Mouse (Mus musculus): ENCODE measurements around the gene Lamb3.

The Lamb3 gene

GRCm38 (mm10) chr1:193320398-193320797 lies 112.9 kb downstream of the Lamb3 start:
- no peak for DNase-seq

- no peak for DNase-seq
These were observed 116.2 kb downstream of the Lamb3 start for GRCm38 (mm10) chr1:193323686-193324085.

- peak; percentile 80 to 88 for DNase-seq
These were observed 116.7 kb downstream of the Lamb3 start for GRCm38 (mm10) chr1:193324224-193324623.

GRCm38 (mm10) chr1:193325891-193326290 lies 118.4 kb downstream of the Lamb3 start:
- DNase-seq = no peak

- no peak for DNase-seq
These were observed 119.1 kb downstream of the Lamb3 start for GRCm38 (mm10) chr1:193326456-193327145.

GRCm38 (mm10) chr1:193327216-193327615 lies 119.7 kb downstream of the Lamb3 start:
- DNase-seq = no peak

GRCm38 (mm10) chr1:193327686-193328085 lies 120.2 kb downstream of the Lamb3 start:
- DNase-seq = no peak

GRCm38 (mm10) chr1:193329557-193329956 lies 122.1 kb downstream of the Lamb3 start:
- no peak for DNase-seq

GRCm38 (mm10) chr1:193330172-193330571 lies 122.7 kb downstream of the Lamb3 start:
- peak; percentile 100 for DNase-seq

- peak; percentile 58 to 60 for DNase-seq
These were observed 123.1 kb downstream of the Lamb3 start for GRCm38 (mm10) chr1:193330626-193331025.

- DNase-seq = no peak
These were observed 124.5 kb downstream of the Lamb3 start for GRCm38 (mm10) chr1:193332018-193332417.

- no peak for DNase-seq
These were observed 125.2 kb downstream of the Lamb3 start for GRCm38 (mm10) chr1:193332671-193333070.

- no peak for DNase-seq
These were observed 126.3 kb downstream of the Lamb3 start for GRCm38 (mm10) chr1:193333776-193334175.

- no peak for DNase-seq
These were observed 127.0 kb downstream of the Lamb3 start for GRCm38 (mm10) chr1:193334546-193334945.

GRCm38 (mm10) chr1:193336122-193337017 lies 128.9 kb downstream of the Lamb3 start:
- DNase-seq = peak; percentile 73 to 77

GRCm38 (mm10) chr1:193337018-193337321 lies 129.5 kb downstream of the Lamb3 start:
- no peak for DNase-seq

GRCm38 (mm10) chr1:193337787-193338310 lies 130.3 kb downstream of the Lamb3 start:
- no peak for DNase-seq

GRCm38 (mm10) chr1:193338363-193338995 lies 131.0 kb downstream of the Lamb3 start:
- no peak for DNase-seq

- DNase-seq = peak in 1 of 2 experiments; percentile 51
These were observed 134.9 kb downstream of the Lamb3 start for GRCm38 (mm10) chr1:193342198-193342946.

- peak; percentile 52 to 72 for DNase-seq
These were observed 136.4 kb downstream of the Lamb3 start for GRCm38 (mm10) chr1:193343853-193344252.

- DNase-seq = no peak
These were observed 137.5 kb downstream of the Lamb3 start for GRCm38 (mm10) chr1:193344976-193345375.

- no peak for DNase-seq
These were observed 139.4 kb downstream of the Lamb3 start for GRCm38 (mm10) chr1:193346908-193347307.

Data from cerebellum, postnatal 14 days (tissue).